Mouse (Mus musculus) right cerebral cortex, postnatal 36 days (tissue): ENCODE results near the gene Sppl2c.
A peak's percentile ranks its signal among the peaks of the same experiment; 100 is the strongest.

Source experiments
- DNase-seq, 2 experiments: peaks; one replicate each; pipeline ENCODE4 v3.0.0; 2022; ENCODE audit warnings: low spot score in 2 of 2, mixed read lengths in 1 of 2

The Sppl2c gene

DNA sequence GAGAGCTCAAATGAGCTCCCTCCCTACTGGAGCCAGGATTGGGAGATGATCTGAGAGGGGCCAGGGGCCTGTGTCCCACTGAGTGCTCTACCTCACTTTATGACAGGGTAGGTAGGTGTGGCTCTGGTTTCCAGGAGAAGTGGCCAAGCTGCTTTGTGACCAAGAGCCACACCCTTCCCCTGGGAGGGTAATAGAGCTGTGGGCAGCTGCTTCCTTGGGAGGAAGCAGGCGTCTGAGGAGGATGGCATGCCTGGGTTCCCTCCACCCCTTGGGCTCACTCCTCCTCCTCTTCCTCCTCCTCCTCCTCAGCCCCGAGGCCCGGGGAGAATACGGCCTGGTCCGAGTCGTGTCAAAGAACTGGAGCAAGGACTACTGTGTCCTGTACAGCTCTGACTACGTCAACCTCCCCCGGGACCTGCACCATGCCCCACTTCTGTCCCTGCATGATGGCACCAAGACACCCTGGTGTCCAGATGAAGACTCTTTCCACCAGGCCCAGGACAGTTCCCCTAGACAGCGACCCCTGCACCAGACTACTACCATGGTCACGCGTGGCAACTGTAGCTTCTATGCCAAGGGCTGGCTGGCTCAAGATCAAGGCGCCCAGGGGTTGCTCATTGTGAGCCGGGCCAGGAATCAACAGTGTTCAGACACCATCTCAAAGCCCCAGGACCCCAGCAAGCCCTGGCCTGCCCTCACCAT is at the start of gene Sppl2c:
TSS of gene Sppl2c (plus strand) at position 193 of the 702 bp plus-strand sequence.
- no peak for DNase-seq

GRCm38 (mm10) chr11:104138976-104139375 is 47.2 kb upstream of the Sppl2c start:
- no peak for DNase-seq

DNA sequence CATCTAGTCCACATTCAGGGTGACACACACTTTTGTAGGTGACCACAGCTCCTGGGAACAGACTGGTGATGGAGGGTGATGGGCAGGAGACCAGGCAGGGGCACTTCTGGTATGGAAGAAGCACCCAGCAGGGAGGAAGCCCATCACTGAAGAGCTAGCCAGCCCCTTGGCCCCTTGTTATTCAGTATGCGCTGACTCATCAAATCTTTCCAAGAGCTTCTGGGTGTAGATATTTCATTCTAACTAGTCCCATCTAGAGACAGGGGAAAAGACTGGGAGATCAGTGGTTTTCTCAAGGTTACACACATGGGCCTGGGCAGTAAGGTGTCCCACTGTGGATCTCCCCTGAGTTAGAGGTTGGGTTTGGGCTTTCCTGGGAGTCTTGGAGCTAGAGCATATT is 41.2 kb upstream of the Sppl2c start:
- no peak for DNase-seq

GRCm38 (mm10) chr11:104148787-104149186 is 37.3 kb upstream of the Sppl2c start:
- DNase-seq, result no peak

GRCm38 (mm10) chr11:104150911-104151310 is 35.2 kb upstream of the Sppl2c start:
- no peak for DNase-seq

DNA sequence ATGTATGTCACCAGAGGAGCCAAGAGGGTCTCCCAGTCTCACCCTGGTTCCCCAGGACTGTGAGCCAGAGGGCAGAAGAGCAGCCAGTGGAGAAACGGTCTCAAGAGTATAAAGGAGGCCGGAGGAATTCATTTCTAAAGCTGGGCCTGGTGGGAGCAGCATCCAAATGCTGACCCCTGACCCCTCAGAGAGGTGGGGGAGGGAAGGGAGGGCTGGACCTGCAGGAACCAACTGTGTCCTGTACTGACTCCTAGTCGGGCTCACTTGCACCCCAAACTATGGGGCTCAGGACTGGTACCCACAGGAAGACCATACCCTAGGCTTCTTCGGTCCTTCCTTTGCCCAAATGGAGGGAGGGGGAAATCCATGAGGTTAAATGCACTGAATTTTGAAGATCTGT is 31.8 kb upstream of the Sppl2c start:
- no peak for DNase-seq

DNA sequence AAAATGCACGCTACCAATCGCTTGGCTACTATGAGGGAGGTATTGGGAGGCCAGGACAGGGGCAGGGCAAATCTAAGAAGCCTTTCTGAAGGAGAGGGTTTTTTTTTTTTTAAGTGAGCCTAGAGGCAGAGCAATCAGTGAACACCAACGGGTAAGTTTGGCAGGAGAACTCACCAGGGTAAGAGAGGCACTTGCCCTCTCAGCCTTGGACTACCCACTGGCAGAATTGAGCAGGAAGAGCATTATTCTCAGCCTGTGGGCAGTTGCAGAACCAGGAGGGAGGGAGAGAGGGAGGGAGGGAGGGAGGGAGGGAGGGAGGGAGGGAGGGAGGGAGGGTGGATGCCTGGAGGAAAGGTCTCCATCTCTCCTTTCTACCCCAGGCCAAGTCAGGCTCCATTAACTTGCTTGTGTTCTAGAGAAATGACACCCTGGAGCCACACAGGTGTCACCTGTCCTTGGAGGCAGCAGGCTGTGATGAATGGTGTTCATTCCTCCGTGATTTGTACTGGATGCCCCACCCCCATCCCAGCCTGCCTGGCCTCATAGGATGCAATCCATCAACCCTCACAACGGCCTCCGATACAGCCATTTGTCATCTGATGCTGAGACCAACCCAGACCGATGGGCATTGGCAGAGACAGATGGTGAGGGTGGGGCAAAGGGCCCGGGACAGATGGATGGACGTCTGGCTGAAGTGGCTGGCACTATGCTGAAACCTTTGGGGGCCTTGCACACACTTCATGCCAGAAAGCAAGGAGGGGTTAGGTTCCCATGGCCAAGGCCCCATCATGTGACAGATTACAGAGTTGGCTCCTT is 31.1 kb upstream of the Sppl2c start:
- DNase-seq, result no peak

DNA sequence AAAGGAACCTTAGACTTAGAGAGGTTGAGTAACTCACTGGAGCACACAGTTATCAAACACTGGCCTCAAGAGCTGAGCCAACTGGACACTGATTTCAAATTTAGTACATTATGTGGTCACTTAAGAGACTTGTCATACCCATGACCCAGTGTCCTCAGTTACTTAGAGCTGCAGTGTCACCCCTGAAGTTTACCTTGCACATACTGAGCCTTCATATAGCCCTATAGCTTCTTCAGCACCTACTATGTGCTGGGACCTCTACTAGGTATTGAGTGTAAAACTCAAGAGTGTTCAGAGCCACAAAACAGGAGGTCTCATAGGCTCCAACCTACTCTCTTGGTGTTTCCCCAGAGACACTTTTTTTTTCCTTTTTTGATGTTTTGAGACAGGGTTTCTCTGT is 30.2 kb upstream of the Sppl2c start:
- no peak for DNase-seq

- no peak for DNase-seq
These were observed 29.7 kb upstream of the Sppl2c start for GRCm38 (mm10) chr11:104156391-104156790.

DNA sequence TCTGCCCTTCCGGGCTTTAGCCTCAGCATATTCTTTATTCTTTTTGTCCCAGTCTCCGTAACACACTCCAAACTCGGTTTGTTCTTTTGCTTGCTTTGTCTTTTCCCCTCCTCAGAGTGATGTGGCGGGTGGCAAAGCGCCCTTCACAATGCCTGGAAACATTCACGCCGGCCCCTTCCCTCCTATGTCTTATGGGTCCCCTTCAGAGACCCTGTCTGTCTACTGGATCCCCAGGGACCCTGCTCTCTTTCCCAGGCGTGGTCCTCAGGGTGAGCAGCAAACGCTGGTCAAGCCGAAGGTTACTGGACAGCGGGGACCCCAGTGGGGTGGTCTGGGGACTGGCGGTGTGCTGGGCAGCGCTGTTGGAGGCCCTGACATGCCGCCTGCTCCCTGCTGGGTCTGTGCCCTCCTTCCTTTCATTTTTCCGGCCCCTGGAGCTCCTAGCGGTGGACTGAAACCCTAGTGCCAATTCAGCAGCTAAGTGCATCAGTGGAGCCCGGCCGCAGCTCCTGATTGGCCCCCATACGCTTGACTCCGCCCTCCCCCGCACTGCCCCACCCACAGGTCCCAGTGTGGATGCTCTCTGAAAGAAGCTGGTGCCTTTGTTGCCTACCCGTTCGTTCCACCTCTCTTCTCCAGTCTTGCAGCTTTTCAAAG is 28.4 kb upstream of the Sppl2c start:
- DNase-seq, result peak; percentile 81 to 83

DNA sequence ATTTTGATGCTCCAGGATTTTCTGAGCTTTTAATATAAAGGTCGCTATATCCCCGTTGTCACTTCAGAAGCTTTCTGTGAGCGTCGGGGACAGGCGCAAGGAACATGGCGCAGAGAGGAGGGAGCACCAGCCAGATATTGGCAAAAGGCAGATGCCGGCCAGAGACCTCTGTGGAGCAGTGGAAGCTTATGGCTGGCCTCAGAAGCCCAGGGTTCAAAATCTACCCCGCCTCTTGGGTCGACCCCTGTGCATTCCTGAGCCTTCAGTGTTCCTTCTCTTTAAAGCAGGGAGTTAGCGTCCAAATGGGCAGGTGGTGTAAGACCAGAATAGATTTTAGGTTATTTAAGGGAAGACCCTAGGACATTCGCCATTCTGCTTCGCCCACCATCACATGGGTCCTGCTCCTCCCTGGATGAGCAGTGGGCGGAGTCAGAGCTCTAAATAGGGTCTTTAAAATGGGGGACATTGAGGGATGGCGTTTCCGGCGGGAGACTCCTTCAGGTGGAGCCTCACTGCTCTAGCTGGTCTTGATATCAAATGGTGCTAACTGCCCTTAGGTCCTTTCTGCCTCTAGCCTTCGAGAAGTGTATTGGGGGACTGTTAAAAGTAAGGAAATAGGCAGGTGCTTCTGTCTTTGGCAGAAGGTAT is 27.7 kb upstream of the Sppl2c start:
- no peak for DNase-seq

GRCm38 (mm10) chr11:104159769-104160272 is 26.3 kb upstream of the Sppl2c start:
- no peak for DNase-seq

DNA sequence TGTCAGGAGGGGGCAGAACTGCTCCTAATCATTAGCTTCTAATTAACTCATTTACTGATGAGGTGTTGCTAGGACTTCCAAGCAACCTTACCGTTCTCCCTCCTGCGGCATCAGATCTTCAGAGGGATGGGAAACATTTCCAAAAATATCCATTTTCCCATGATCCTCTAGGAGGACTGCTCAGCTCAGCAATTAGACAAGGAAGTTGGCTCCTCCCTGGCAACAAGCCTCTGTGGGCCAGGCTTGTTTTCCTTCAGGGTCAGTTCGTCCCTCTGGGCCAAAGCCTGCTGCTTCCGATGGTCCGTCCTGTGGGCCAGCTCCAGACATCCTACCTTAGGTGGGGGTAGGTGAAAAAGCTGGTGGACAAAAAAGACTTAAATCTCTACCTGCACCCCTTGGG is 25.0 kb upstream of the Sppl2c start:
- no peak for DNase-seq

DNA sequence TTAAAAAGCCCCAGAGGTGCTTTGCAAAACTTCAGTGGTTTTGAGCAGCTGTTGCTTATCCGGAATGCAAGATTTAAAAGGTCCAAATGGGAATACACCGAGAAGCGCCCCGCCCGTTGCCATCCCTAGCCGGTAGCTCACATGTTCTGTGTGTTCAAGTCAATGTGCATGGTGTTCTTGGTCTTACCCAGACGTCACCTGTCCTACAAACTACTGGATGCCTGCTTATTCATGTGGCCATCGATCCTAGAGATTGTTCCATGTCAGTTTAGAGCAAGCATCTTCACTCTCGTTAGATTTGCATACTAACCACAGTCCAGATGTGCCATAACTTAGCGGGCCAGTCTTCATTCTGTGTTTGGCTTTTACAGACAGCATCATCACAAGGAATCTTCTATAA is 21.9 kb upstream of the Sppl2c start:
- DNase-seq, result no peak

DNA sequence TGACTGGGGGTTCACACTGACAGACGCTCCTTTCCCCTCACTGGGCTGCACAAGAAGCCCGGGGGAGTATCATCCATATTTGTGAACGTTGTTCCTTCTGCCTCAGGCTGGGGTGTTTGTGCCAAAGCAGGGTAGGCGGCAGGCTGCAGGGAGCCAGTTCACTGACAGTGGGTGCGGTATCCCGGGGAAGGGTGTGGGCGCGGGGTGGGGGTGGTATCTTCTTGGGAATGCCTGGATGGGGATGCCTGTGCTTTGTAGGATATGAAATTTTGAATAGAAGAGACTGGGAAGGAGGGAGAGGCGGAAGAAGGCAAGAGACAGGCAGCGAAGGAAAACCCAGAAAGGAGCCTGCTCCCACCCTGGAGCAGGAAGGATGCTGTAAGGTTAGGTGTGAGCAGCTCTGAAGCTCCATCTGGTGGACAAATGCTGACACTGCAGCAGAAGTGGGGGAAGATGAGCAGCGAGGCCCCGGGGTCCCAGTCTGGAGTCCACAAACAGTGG is 14.8 kb upstream of the Sppl2c start:
- peak; percentile 61 to 65 for DNase-seq

DNA sequence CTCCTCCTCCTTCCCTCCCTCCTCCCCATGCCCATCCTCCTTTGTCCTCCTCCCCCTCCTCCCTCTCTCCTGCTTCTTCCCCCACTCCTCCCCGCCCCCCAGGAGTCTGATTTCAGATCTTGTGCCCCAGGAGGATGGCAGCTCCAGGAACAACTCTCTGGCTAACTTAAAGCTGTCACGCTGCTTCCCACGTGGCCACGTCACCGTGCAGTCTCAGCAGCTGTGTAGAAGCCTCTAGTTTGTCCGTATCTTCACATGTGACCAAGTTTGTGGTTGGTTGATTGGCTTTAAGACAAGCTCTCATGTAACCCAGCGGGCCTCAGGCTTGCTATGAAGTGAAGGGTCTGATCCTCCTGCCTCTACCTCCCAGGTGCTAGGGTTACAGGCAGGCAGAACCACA is 7.2 kb upstream of the Sppl2c start:
- peak in 1 of 2 experiments; percentile 51 for DNase-seq

DNA sequence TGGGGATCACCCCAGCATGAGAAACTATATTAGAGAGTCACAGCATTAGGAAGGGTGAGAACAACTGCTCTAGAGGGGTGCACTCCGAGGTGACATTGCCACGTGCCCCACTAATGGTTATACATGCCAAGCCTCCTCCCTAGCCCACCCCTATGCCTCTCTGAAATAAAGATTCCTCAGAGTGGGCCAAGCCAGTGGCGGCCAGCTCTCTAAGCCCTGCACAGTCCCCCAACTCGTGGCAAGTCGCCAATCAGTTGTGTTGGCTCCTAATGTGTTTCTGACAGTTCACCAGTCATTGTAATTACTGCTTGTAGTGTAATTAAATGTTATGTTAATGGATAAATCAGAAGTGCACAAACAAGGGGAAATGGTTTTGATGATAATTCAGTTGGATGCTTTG is 6.3 kb upstream of the Sppl2c start:
- DNase-seq, result no peak

GRCm38 (mm10) chr11:104182141-104182540 is 4.0 kb upstream of the Sppl2c start:
- no peak for DNase-seq

GRCm38 (mm10) chr11:104186837-104187150 is 667 bp downstream of the Sppl2c start:
- no peak for DNase-seq

- DNase-seq, result no peak
These were observed 1.6 kb downstream of the Sppl2c start for GRCm38 (mm10) chr11:104187766-104188165.

- no peak for DNase-seq
These were observed 3.9 kb downstream of the Sppl2c start for GRCm38 (mm10) chr11:104190008-104190407.

DNA sequence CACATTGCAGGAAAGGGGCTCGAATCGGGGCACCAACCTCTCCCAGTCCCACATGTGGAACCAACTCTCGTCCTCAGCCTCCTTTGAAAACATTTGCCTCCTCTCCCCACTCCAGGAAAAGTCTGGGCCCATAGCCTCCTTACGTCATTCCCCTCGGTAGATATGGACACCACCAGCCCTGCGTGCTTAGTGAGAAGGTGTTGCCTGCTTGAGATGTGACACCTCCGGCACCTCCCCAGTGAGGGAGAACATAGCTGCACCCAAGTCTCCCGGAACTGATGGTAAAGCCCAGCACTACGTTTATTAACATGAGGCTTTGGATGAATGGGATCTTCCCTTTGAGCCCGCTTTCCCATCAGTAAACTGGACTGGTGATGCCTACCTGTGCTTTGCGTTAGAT is 9.3 kb downstream of the Sppl2c start:
- DNase-seq, result no peak
